Mouse (Mus musculus) layer of hippocampus, postnatal 25 days (tissue): ENCODE data around the gene Galk2. TPM values are rescaled to one million over a fixed set of nuclear protein-coding genes. Genes with fewer than 3 reads are reported as not detected.

Experiments used
- total RNA-seq, 2 experiments: library from RNA; stranded (reverse); gene quantifications; 2 replicates each; pipeline ENCODE4 v1.2.3; 2021

Gene Galk2
- total RNA-seq, 2 experiments from 2014 or later, result 27.0 to 28.4 TPM

Other genes with a start within 250 kb of the Galk2 start
- 1 to 10 TPM; 2.7 to 3.5 TPM for gene Cep152, start 234.0 kb upstream of the Galk2 start, total RNA-seq
- gene Eid1, start 186.0 kb upstream of the Galk2 start, total RNA-seq, result 100 to 1,000 TPM; 268 to 295 TPM
- 1 to 10 TPM; 4.3 to 4.5 TPM for gene Shc4, start 135.0 kb upstream of the Galk2 start, total RNA-seq
- 100 to 1,000 TPM; 107 to 116 TPM for gene Secisbp2l, start 76.2 kb upstream of the Galk2 start, total RNA-seq
- gene Cops2, start within 50 bp of the Galk2 start, total RNA-seq, result 100 to 1,000 TPM; 104 to 118 TPM
- gene Fgf7, start 175.5 kb downstream of the Galk2 start, total RNA-seq, result under 1 TPM; 0.52 to 0.62 TPM